Mouse (Mus musculus): Measurements from ENCODE around the gene Zkscan17.
A peak's percentile ranks its signal among the peaks of the same experiment; 100 is the strongest.

Gene Zkscan17

GRCm38 (mm10) chr11:59518226-59518625 lies 8.3 kb downstream of the Zkscan17 start:
- no peak for DNase-seq (ENCODE audit: low read depth)

DNA sequence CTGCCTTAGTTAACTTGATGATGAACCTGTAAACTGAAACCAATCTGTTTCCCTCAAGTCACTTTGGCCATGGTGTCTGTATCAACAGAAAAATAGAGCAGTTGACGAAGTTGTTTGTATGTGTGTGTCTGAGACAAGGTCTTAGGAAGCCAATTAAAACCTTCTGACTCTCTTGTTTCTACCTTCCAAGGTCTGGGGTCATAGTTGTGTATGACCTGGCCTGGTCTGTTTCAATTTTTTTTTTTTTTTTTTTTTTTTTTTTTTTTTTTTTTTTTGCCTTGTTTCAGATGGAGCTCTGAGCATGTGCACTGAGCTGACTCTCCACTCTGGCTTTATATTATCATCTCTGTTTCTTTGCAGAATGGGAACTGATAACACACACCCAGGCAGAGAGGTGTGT lies 9.1 kb downstream of the Zkscan17 start:
- DNase-seq (ENCODE audit: low read depth): no peak

DNA sequence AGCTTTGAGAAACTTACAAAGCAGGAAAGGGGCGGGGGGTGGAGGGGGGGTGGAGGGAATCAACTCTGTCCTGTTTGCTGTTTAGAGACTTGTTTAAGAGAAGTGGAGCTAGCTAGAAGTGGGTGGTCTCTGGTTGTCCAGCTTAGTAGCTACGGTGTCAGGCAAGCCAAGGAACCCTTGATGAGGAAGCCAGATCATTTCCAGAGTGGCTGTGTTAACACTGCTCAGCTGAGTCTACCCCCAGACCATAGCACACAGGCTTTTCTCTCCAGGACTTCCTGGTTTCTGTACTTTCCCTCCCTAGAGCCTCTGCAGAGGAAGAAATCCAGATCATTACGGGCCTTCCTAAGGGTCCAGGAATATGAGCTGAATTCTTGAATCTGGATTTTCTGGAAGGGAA lies 11.8 kb downstream of the Zkscan17 start:
- no peak for DNase-seq (ENCODE audit: low read depth)

- no peak for DNase-seq (ENCODE audit: low read depth)
These were observed 12.2 kb downstream of the Zkscan17 start for GRCm38 (mm10) chr11:59514381-59514780.

DNA sequence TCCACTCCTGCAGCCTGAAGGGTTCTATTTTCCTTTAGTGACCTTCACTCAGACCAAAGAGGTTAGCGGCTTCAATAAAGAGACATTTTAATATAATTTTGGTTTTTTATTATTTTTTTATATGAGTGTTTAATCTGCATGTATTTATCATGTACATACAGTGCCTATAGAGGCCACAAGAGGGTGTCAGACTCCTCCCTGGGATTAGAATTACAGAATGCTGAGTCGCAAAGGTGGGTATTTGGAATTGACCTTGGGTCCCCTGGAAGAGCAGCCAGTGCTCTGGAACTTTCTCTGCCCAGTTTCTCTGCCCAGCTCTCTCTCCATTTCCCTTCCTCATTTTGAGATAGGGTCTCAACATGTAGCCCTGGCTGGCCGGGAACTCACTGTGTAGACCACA lies 13.0 kb downstream of the Zkscan17 start:
- DNase-seq (ENCODE audit: low read depth): no peak

- no peak for DNase-seq (ENCODE audit: low read depth)
These were observed 13.8 kb downstream of the Zkscan17 start for GRCm38 (mm10) chr11:59512733-59513132.

DNA sequence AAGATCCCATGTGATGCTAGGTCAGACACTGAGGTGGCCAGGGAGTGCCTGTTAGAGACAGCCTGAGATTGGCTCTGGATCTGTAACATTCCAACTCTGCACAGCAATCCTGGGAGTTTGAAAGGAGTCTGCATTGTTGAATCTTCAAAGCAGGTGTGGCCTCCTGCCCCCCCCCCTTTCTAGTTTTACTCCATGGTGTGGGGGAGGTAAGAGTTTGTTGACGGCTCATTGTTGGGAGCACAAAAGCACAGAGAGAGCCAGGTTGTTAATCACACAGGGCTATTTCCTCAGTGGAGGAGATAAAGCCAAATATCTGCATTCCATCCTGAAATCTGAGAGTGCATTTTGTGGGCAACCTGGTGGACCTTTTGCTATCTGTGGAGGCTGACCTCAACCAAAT lies 15.0 kb downstream of the Zkscan17 start:
- no peak for DNase-seq (ENCODE audit: low read depth)

DNA sequence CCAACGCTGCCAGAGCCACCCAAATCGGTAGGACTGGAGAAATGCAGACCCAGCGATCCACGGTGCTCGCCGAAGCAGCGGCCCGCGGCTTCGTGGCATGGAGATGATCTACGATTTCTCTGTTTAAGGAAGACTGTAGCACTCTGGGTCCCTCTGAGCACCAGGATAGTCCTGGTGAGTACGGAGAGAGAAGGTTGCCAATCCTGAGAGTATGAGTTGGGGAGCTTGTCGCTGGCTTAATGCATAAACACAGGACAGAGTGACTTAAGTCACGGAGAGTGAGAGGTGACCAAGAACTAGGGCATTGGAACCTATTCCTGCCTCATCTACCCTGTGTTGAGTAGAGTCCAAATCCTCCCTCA lies 19.9 kb downstream of the Zkscan17 start:
- DNase-seq (ENCODE audit: low read depth): no peak

GRCm38 (mm10) chr11:59505839-59506712 lies 20.5 kb downstream of the Zkscan17 start:
- peak; percentile 39 for DNase-seq (ENCODE audit: low read depth)

DNA sequence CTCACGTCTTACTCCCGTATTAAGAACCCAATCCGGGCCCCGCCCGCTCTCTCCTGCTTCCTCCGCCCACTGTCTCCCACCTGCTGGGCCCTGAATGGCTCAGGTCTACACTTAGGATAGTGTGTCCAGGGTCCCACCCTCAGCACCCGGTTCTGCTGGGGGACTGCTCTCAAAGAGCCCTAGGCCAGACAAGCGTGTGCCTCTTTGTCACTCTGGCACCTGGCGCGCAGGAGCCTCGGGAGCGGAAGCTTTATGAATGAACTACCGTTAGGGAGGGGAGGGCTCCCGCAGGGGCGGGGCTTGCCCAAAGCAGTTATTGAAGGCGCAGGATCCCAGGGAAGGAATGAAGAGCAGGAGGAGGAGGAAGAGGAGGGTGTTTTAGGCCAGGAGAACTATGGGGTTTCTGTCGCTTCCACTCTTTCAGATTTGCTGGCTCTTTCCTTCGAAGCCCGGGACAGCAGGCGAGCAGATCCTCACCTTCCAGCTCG lies 21.2 kb downstream of the Zkscan17 start:
- DNase-seq (ENCODE audit: low read depth): peak; percentile 65

GRCm38 (mm10) chr11:59501978-59502700 lies 24.4 kb downstream of the Zkscan17 start:
- no peak for DNase-seq (ENCODE audit: low read depth)

GRCm38 (mm10) chr11:59497747-59498146 lies 28.8 kb downstream of the Zkscan17 start:
- no peak for DNase-seq (ENCODE audit: low read depth)

DNA sequence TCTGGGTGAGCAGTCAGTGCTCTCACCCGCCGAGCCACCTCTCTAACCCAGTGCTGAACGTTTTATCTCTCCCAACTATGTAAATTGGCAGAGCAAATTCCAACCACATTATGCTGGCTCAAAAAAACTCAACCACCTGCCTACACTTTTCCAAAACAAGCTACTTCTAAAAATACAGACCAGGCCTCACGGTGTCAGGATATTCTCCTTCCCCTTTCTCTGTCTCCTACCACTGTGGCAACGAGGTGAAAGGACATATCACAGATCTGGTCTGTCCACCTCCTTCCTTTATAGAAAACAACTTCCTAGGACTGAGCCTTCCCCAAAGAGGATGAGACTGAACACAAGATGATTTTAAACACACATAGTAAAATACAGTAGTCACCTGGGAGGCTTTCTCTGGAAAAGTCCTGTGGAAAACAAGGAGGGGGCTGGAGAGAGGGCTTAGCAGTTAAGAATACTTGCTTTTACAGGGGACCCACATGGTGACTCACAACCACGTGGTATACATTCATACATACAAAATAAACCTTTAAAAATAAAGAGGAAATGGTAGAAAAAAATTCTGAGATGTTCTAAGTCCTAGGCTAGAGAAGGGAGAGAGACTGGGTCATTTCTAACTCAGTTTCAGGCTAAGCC lies 29.8 kb downstream of the Zkscan17 start:
- no peak for DNase-seq (ENCODE audit: low read depth)

GRCm38 (mm10) chr11:59486222-59486621 lies 40.3 kb downstream of the Zkscan17 start:
- no peak for DNase-seq (ENCODE audit: low read depth)

GRCm38 (mm10) chr11:59485641-59486040 lies 40.9 kb downstream of the Zkscan17 start:
- DNase-seq (ENCODE audit: low read depth): no peak

DNA sequence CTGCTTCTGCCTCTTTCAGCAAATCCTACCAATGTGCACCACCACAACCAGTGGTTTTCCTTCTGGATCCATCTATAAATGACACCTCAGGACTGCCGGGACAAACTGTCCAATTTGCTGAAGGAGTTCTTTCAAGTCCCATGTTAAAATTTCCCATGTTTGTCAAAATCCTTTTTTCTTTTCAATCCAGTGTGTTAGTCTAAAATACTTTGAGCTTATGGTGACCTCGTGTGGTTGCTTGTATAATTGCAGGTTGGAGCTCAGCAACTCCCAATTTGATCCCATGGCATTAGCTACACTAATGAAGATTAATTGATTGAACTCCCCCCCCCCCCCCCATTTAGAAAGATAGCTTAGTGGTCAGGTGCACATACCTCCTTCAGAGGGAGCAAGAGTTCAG lies 43.3 kb downstream of the Zkscan17 start:
- DNase-seq (ENCODE audit: low read depth): peak; percentile 57

- DNase-seq (ENCODE audit: low read depth): no peak
These were observed 49.3 kb downstream of the Zkscan17 start for GRCm38 (mm10) chr11:59477240-59477639.

DNA sequence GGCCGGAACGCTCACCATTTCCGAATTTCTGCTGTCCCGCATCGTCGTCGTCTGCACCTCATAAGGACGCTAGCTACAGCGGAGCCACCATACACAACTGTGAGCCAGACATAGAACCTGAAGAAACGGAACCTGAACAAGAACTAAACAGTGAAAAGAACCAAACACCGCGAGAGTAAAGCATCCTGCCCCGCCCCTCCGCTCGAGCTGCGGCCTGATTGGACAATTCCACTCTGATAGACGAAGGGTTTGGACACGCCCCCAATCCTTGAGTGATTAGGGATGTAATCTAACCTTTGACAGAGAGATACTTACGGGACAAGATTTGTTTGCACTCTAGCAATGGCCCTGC lies 54.2 kb downstream of the Zkscan17 start, which contains the start of gene Zfp867:
Zfp867 (minus strand) TSS at position 149 of the 352 bp plus-strand sequence.
- DNase-seq (ENCODE audit: low read depth): peak; percentile 84

- no peak for DNase-seq (ENCODE audit: low read depth)
These were observed 54.9 kb downstream of the Zkscan17 start for GRCm38 (mm10) chr11:59471413-59472325.

DNA sequence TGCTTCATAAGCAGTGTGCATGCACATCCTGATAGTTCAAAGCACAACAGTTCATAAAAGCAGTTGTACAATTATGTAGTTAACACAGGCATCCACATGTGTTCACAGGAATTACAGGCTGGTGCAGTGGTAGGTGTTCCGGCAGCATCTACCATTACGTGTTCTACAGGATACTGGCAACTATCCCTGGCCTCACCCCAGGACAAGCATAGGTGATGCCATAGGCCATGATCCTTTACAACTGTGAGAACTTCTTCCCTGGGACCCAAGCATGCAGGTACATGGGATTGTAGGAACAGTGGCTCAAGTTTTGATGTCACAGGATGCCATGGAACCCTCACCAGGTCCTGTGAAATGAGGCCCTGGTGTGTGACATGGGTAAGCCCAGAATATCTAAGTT lies 66.1 kb downstream of the Zkscan17 start:
- DNase-seq (ENCODE audit: low read depth): no peak

- DNase-seq (ENCODE audit: low read depth): no peak
These were observed 67.6 kb downstream of the Zkscan17 start for GRCm38 (mm10) chr11:59458973-59459372.

DNA sequence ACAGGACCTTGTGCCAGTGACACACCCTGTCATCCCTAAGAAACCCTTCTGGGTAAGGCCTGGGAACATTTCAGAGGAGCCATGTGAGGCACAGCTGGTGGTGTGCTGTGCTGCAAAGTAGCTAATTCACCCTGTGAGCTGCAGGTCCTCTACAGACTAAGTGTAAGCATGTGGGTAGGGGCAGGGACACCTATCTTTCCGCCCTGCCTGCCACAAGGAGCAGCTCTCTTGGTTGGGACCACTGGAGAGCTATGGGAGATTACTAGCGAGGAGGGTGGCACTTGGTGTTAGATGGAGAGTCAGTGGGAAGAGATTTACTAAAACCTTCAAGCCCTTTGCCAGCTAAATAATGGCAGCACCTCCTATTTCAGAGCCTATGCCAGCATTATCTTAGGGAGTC lies 69.7 kb downstream of the Zkscan17 start:
- DNase-seq (ENCODE audit: low read depth): no peak
